Mouse (Mus musculus): ENCODE results near the gene Etl4.

DNA sequence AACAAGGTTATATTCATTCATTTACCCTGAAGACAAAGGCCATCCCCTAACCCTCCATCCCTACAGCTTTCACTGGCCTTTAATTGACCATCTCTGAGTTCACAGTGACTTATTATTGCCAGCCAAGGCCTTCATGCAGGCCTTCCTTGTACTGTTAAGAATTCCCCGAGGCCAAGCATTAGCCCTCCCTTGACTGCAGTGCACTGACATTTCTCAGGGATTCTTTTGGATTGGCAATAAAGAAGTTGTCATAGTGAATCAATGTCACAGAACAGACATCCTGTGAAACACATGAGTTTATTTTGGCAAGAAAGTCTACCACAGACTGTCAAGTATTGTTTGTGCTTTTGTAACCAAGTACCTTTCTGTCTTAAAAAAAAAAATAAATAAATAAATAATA is 257.5 kb downstream of the Etl4 start:
- TF ChIP-seq HCFC1 (IDR thresholded peaks at IDR 0.05; ENCODE audit: borderline replicate concordance, insufficient read depth, low read length) (no peak), ZC3H11A (IDR thresholded peaks at IDR 0.05; ENCODE audit: borderline replicate concordance, low read depth, low read length) (no peak)

All from ES-E14 (cell line).